Mouse (Mus musculus) liver, embryonic 15.5 days (tissue): ENCODE data around the gene Ambp. TPM values are rescaled to one million over a fixed set of nuclear protein-coding genes. Genes with fewer than 3 reads are reported as not detected.

ENCODE experiments used
- ATAC-seq: fragments of 200-750 bp; cut with Nextera tagmentation; 2 replicates; pipeline ENCODE4 v1.8.0; 2017; ENCODE audit warnings: moderate number of reproducible peaks, mild to moderate bottlenecking, moderate library complexity; ENCODE audit not compliant: insufficient read depth
- H3K27ac ChIP-seq: fragments of 300-500 bp; sonication (generic); replicated peaks from 2 replicates; pipeline ENCODE4 v1.5.1; 2015; ENCODE audit warnings: mild to moderate bottlenecking, inconsistent platforms
- H3K27me3 ChIP-seq: fragments of 300-500 bp; sonication (generic); 2 replicates; pipeline ENCODE4 v1.6.1; 2015; ENCODE audit warnings: mild to moderate bottlenecking, inconsistent platforms
- H3K36me3 ChIP-seq: fragments of 300-500 bp; sonication (generic); replicated peaks from 2 replicates; pipeline ENCODE4 v1.6.1; 2015; ENCODE audit warnings: moderate library complexity, mild to moderate bottlenecking, inconsistent platforms
- H3K4me1 ChIP-seq: fragments of 300-500 bp; sonication (generic); replicated peaks from 2 replicates; pipeline ENCODE4 v1.6.1; 2015; ENCODE audit warnings: inconsistent platforms
- H3K4me2 ChIP-seq: fragments of 300-500 bp; sonication (generic); 2 replicates; pipeline ENCODE4 v1.6.1; 2015; ENCODE audit warnings: moderate library complexity, mild to moderate bottlenecking, inconsistent platforms
- H3K4me3 ChIP-seq: fragments of 300-500 bp; sonication (generic); replicated peaks from 2 replicates; pipeline ENCODE4 v1.5.1; 2015; ENCODE audit warnings: mild to moderate bottlenecking, inconsistent platforms
- H3K9ac ChIP-seq: fragments of 300-500 bp; sonication (generic); 2 replicates; pipeline ENCODE4 v1.6.1; 2015; ENCODE audit warnings: moderate library complexity, mild to moderate bottlenecking, inconsistent platforms
- H3K9me3 ChIP-seq: fragments of 300-500 bp; sonication (generic); replicated peaks from 2 replicates; pipeline ENCODE4 v1.6.1; 2016; ENCODE audit warnings: inconsistent platforms
- WGBS: fragments of 180-500 bp; shearing (Covaris S2); methylation state at CpG from one replicate; pipeline ENCODE4 v1.1.7; 2015; ENCODE audit warnings: mixed read lengths; ENCODE audit not compliant: insufficient replicate concordance; 5-methylcytosine and 5-hydroxymethylcytosine counted together
- polyA plus RNA-seq: library from polyadenylated mRNA; unstranded; fragments of >200 nt; fragmentation: Nextera tagmentation; extraction: Ambion mirVana; gene quantifications from 2 replicates; pipeline ENCODE4 v1.2.1, GENCODE M21; 2015

Gene Ambp
- polyA plus RNA-seq, 1 experiment from 2014 or later, result 1,215 TPM

- no peak overlapping the region for H3K4me2 ChIP-seq
- H3K36me3 ChIP-seq, result no peaks in the 10 kb centered on the region
- no peaks in the 10 kb centered on the region for H3K27me3 ChIP-seq
- H3K4me1 ChIP-seq, result no peaks in the 10 kb centered on the region
- H3K9me3 ChIP-seq, result no peaks in the 10 kb centered on the region
- 61% methylated on average over 4 of the region's 4 CpGs for WGBS
- H3K9ac ChIP-seq, result no peak overlapping the region
- no peak overlapping the region for H3K27ac ChIP-seq
- H3K4me3 ChIP-seq, result no peak overlapping the region
- no peak for ATAC-seq
Observed at GRCm38 (mm10) chr4:63165636-63166035, 11.0 kb upstream of the Ambp start.

GRCm38 (mm10) chr4:63158961-63159592, 4.5 kb upstream of the Ambp start:
- no peaks in the 10 kb centered on the region for H3K9me3 ChIP-seq
- no peaks in the 10 kb centered on the region for H3K36me3 ChIP-seq
- H3K4me3 ChIP-seq, result no peak overlapping the region
- no peak overlapping the region for H3K27ac ChIP-seq
- H3K4me2 ChIP-seq, result no peak overlapping the region
- no peak for ATAC-seq
- WGBS, result 16% methylated on average over 5 of the region's 5 CpGs
- H3K27me3 ChIP-seq, result no peaks in the 10 kb centered on the region
- peaks cover 6% of the 10 kb centered on the region; the same call in 1 of the 2 replicates for H3K4me1 ChIP-seq
- no peak overlapping the region for H3K9ac ChIP-seq

- 74% methylated on average over 7 of the region's 7 CpGs for WGBS
- no peak overlapping the region for H3K4me2 ChIP-seq
- peaks cover 6% of the 10 kb centered on the region; the same call in 1 of the 2 replicates for H3K4me1 ChIP-seq
- H3K4me3 ChIP-seq, result no peak overlapping the region
- no peaks in the 10 kb centered on the region for H3K36me3 ChIP-seq
- no peaks in the 10 kb centered on the region for H3K9me3 ChIP-seq
- no peak overlapping the region for H3K27ac ChIP-seq
- H3K9ac ChIP-seq, result no peak overlapping the region
- no peak for ATAC-seq
- H3K27me3 ChIP-seq, result no peaks in the 10 kb centered on the region
Observed at GRCm38 (mm10) chr4:63158192-63158591, 3.6 kb upstream of the Ambp start.

- Histone ChIP-seq H3K4me1 (peaks cover 6% of the 10 kb centered on the region; the same call in 1 of the 2 replicates), H3K36me3 (no peaks in the 10 kb centered on the region), H3K27me3 (no peaks in the 10 kb centered on the region), H3K4me2 (no peak overlapping the region), H3K27ac (peak overlapping the region; percentile 57), H3K9me3 (no peaks in the 10 kb centered on the region), H3K4me3 (no peak overlapping the region), H3K9ac (no peak overlapping the region)
- peak; percentile 76 for ATAC-seq
- 39% methylated on average over 8 of the region's 8 CpGs for WGBS
Observed at GRCm38 (mm10) chr4:63156726-63157634, 2.4 kb upstream of the Ambp start.

GRCm38 (mm10) chr4:63155596-63155995, 997 bp upstream of the Ambp start:
- H3K27me3 ChIP-seq, result no peaks in the 10 kb centered on the region
- 23% methylated on average over 2 of the region's 2 CpGs for WGBS
- peaks cover 9% of the 10 kb centered on the region for H3K4me1 ChIP-seq
- no peak overlapping the region for H3K4me2 ChIP-seq
- H3K27ac ChIP-seq, result no peak overlapping the region; the same call in 1 of the 2 replicates
- no peak for ATAC-seq
- no peaks in the 10 kb centered on the region for H3K36me3 ChIP-seq
- no peak overlapping the region for H3K4me3 ChIP-seq
- H3K9ac ChIP-seq, result no peak overlapping the region
- no peaks in the 10 kb centered on the region for H3K9me3 ChIP-seq

- peak overlapping the region; percentile 41 for H3K4me3 ChIP-seq
- WGBS, result 29% methylated on average over 4 of the region's 4 CpGs
Observed at GRCm38 (mm10) chr4:63154028-63154427, 571 bp downstream of the Ambp start.

GRCm38 (mm10) chr4:63151127-63151526, 3.5 kb downstream of the Ambp start:
- H3K27ac ChIP-seq, result no peak overlapping the region
- H3K4me3 ChIP-seq, result peak overlapping the region; percentile 41
- H3K4me1 ChIP-seq, result peaks cover 12% of the 10 kb centered on the region
- H3K9ac ChIP-seq, result no peak overlapping the region
- no peaks in the 10 kb centered on the region for H3K27me3 ChIP-seq
- WGBS, result 33% methylated on average over 6 of the region's 6 CpGs
- peak overlapping the region; percentile 55 for H3K4me2 ChIP-seq
- peaks cover 25% of the 10 kb centered on the region for H3K36me3 ChIP-seq
- ATAC-seq, result no peak
- 0 out of 2 replicates have a peak, but pooled peaks cover 3% of the 10 kb centered on the region for H3K9me3 ChIP-seq

More at GRCm38 (mm10) chr4:63154028-63154427, 571 bp downstream of the Ambp start:
- Histone ChIP-seq H3K9ac (no peak overlapping the region), H3K27me3 (no peaks in the 10 kb centered on the region), H3K9me3 (no peaks in the 10 kb centered on the region), H3K27ac (peak overlapping the region; percentile 41; the same call in 1 of the 2 replicates), H3K4me2 (no peak overlapping the region), H3K4me1 (peaks cover 12% of the 10 kb centered on the region), H3K36me3 (peaks cover 10% of the 10 kb centered on the region)
- peak; percentile 48 for ATAC-seq

GRCm38 (mm10) chr4:63147268-63147667, 7.3 kb downstream of the Ambp start:
- Histone ChIP-seq H3K4me1 (peaks cover 5% of the 10 kb centered on the region), H3K4me2 (no peak overlapping the region), H3K27ac (no peak overlapping the region), H3K36me3 (peaks cover 39% of the 10 kb centered on the region), H3K9ac (no peak overlapping the region), H3K4me3 (no peak overlapping the region), H3K27me3 (no peaks in the 10 kb centered on the region), H3K9me3 (0 out of 2 replicates have a peak, but pooled peaks cover 3% of the 10 kb centered on the region)
- no peak for ATAC-seq
- WGBS, result 77% methylated on average over 6 of the region's 6 CpGs

- no peak overlapping the region for H3K4me2 ChIP-seq
- 62% methylated on average over 5 of the region's 5 CpGs for WGBS
Observed at GRCm38 (mm10) chr4:63129891-63130624, 24.5 kb downstream of the Ambp start.

GRCm38 (mm10) chr4:63124861-63125466, 29.6 kb downstream of the Ambp start:
- WGBS, result 51% methylated on average over 8 of the region's 8 CpGs
- H3K36me3 ChIP-seq, result peaks cover 5% of the 10 kb centered on the region; the same call in 1 of the 2 replicates
- H3K9me3 ChIP-seq, result no peaks in the 10 kb centered on the region
- H3K9ac ChIP-seq, result no peak overlapping the region
- H3K27ac ChIP-seq, result no peak overlapping the region
- ATAC-seq, result no peak
- no peaks in the 10 kb centered on the region for H3K27me3 ChIP-seq
- H3K4me3 ChIP-seq, result no peak overlapping the region
- H3K4me1 ChIP-seq, result no peaks in the 10 kb centered on the region
- H3K4me2 ChIP-seq, result no peak overlapping the region

More at GRCm38 (mm10) chr4:63129891-63130624, 24.5 kb downstream of the Ambp start:
- Histone ChIP-seq H3K4me3 (no peak overlapping the region), H3K9me3 (no peaks in the 10 kb centered on the region), H3K27ac (no peak overlapping the region), H3K4me1 (no peaks in the 10 kb centered on the region), H3K27me3 (no peaks in the 10 kb centered on the region), H3K9ac (no peak overlapping the region), H3K36me3 (no peaks in the 10 kb centered on the region)
- ATAC-seq, result no peak
